Mouse (Mus musculus) kidney, embryonic 16.5 days (tissue): ENCODE measurements around the gene S100a2. TPM values are rescaled to one million over a fixed set of nuclear protein-coding genes. Genes with fewer than 3 reads are reported as not detected.

ENCODE experiments used
- ATAC-seq: fragments of 200-750 bp; cut with Nextera tagmentation; 2 replicates; pipeline ENCODE4 v1.8.0; 2017; ENCODE audit warnings: moderate TSS enrichment; ENCODE audit not compliant: low FRiP score, low TSS enrichment
- H3K27ac ChIP-seq: fragments of 300-500 bp; sonication (generic); 2 replicates; pipeline ENCODE4 v1.5.1; 2014; ENCODE audit warnings: low read length
- H3K27me3 ChIP-seq: fragments of 300-500 bp; sonication (generic); 2 replicates; pipeline ENCODE4 v1.6.1; 2014; ENCODE audit warnings: low read length, control low read depth, mixed read lengths; ENCODE audit not compliant: insufficient read depth
- H3K36me3 ChIP-seq: fragments of 300-500 bp; sonication (generic); 2 replicates; pipeline ENCODE4 v1.6.1; 2014; ENCODE audit warnings: low read length, control low read depth, mixed read lengths; ENCODE audit not compliant: insufficient read depth
- H3K4me1 ChIP-seq: fragments of 300-500 bp; sonication (generic); 2 replicates; pipeline ENCODE4 v1.6.1; 2014; ENCODE audit warnings: low read length, control low read depth, mixed read lengths; ENCODE audit not compliant: insufficient read depth
- H3K4me2 ChIP-seq: fragments of 300-500 bp; sonication (generic); replicated peaks from 2 replicates; pipeline ENCODE4 v1.6.1; 2014; ENCODE audit warnings: low read depth, low read length
- H3K4me3 ChIP-seq: fragments of 300-500 bp; sonication (generic); 2 replicates; pipeline ENCODE4 v1.5.1; 2014; ENCODE audit warnings: mild to moderate bottlenecking, low read length
- H3K9ac ChIP-seq: fragments of 300-500 bp; sonication (generic); replicated peaks from 2 replicates; pipeline ENCODE4 v1.6.1; 2014; ENCODE audit warnings: low read length
- H3K9me3 ChIP-seq: fragments of 300-500 bp; sonication (generic); 2 replicates; pipeline ENCODE4 v1.6.1; 2016; ENCODE audit warnings: low read length, control low read depth
- WGBS: fragments of 180-500 bp; shearing (Covaris S2); extraction: QIAGEN DNeasy Blood & Tissue Kit; methylation state at CpG from one replicate; pipeline ENCODE4 v1.1.7; 2014; 5-methylcytosine and 5-hydroxymethylcytosine counted together
- polyA plus RNA-seq: library from polyadenylated mRNA; unstranded; fragments of >200 nt; fragmentation: Nextera tagmentation; extraction: Ambion mirVana; gene quantifications from 2 replicates; pipeline ENCODE4 v1.2.1, GENCODE M21; 2015

S100a2 gene
- polyA plus RNA-seq, 1 experiment from 2014 or later, result not detected

GRCm38 (mm10) chr3:90587361-90588101, 2.5 kb upstream of the S100a2 start:
- no peaks in the 10 kb centered on the region for H3K9me3 ChIP-seq
- no peak for ATAC-seq

GRCm38 (mm10) chr3:90589390-90589789, 657 bp upstream of the S100a2 start:
- WGBS, result 72% methylated on average over 6 of the region's 6 CpGs
- H3K27me3 ChIP-seq, result no peaks in the 10 kb centered on the region
- no peak overlapping the region for H3K4me2 ChIP-seq
- no peak overlapping the region for H3K9ac ChIP-seq
- ATAC-seq, result no peak
- peaks cover 12% of the 10 kb centered on the region; the same call in 1 of the 2 replicates for H3K4me1 ChIP-seq
- H3K27ac ChIP-seq, result no peak overlapping the region
- H3K36me3 ChIP-seq, result no peaks in the 10 kb centered on the region
- H3K4me3 ChIP-seq, result no peak overlapping the region
- H3K9me3 ChIP-seq, result no peaks in the 10 kb centered on the region

More at GRCm38 (mm10) chr3:90587361-90588101, 2.5 kb upstream of the S100a2 start:
- Histone ChIP-seq H3K36me3 (no peaks in the 10 kb centered on the region), H3K27ac (peak overlapping the region; percentile 52), H3K4me2 (no peak overlapping the region), H3K9ac (no peak overlapping the region), H3K4me1 (peaks cover 12% of the 10 kb centered on the region; the same call in 1 of the 2 replicates), H3K27me3 (no peaks in the 10 kb centered on the region), H3K4me3 (no peak overlapping the region)
- WGBS, result 81% methylated on average over 14 of the region's 14 CpGs

GRCm38 (mm10) chr3:90594466-90594865, 4.4 kb downstream of the S100a2 start:
- ATAC-seq, result no peak

DNA sequence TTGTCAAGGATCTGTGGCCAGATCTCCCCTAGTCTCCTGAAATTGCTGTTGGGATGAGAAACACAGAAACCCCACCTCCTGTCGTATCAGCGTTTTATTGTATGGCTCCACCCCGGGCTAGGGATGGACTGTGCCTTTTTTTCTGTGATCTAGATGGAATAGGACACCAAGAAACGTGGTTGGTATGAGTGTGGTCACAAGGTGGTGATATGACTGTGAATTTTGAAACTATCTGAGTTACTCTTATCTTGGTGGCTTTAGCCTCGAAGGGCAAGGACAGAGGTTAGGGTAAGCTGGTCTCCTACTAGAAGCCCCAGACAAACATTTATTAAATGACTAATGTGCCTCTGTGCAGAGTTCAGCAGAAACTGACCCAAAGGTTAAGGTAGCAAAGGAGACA, 5.5 kb downstream of the S100a2 start:
- no peaks in the 10 kb centered on the region for H3K36me3 ChIP-seq

More at GRCm38 (mm10) chr3:90594466-90594865, 4.4 kb downstream of the S100a2 start:
- H3K36me3 ChIP-seq, result no peaks in the 10 kb centered on the region
- H3K4me2 ChIP-seq, result no peak overlapping the region
- H3K9me3 ChIP-seq, result no peaks in the 10 kb centered on the region
- no peak overlapping the region for H3K9ac ChIP-seq
- H3K4me1 ChIP-seq, result peaks cover 8% of the 10 kb centered on the region
- H3K27me3 ChIP-seq, result no peaks in the 10 kb centered on the region
- H3K4me3 ChIP-seq, result no peak overlapping the region
- no peak overlapping the region for H3K27ac ChIP-seq
- 33% methylated on average over 1 of the region's 1 CpGs for WGBS

GRCm38 (mm10) chr3:90596810-90597209, 6.8 kb downstream of the S100a2 start:
- Histone ChIP-seq H3K9me3 (no peaks in the 10 kb centered on the region), H3K4me1 (peaks cover 8% of the 10 kb centered on the region), H3K27me3 (no peaks in the 10 kb centered on the region), H3K4me3 (no peak overlapping the region), H3K9ac (no peak overlapping the region), H3K36me3 (no peaks in the 10 kb centered on the region), H3K27ac (no peak overlapping the region), H3K4me2 (no peak overlapping the region)
- 82% methylated on average over 6 of the region's 6 CpGs for WGBS
- ATAC-seq, result no peak

More for the DNA sequence above, 5.5 kb downstream of the S100a2 start:
- no peak overlapping the region for H3K9ac ChIP-seq
- no peak overlapping the region for H3K27ac ChIP-seq
- peaks cover 8% of the 10 kb centered on the region for H3K4me1 ChIP-seq
- H3K9me3 ChIP-seq, result no peaks in the 10 kb centered on the region
- no peaks in the 10 kb centered on the region for H3K27me3 ChIP-seq
- 69% methylated on average over 5 of the region's 5 CpGs for WGBS
- no peak overlapping the region for H3K4me3 ChIP-seq
- ATAC-seq, result no peak
- H3K4me2 ChIP-seq, result no peak overlapping the region

- H3K9me3 ChIP-seq, result no peaks in the 10 kb centered on the region
- 34% methylated on average over 6 of the region's 6 CpGs for WGBS
- H3K4me1 ChIP-seq, result peaks cover 8% of the 10 kb centered on the region
- H3K9ac ChIP-seq, result no peak overlapping the region
- no peaks in the 10 kb centered on the region for H3K36me3 ChIP-seq
- H3K4me2 ChIP-seq, result no peak overlapping the region
- H3K4me3 ChIP-seq, result no peak overlapping the region
- H3K27ac ChIP-seq, result no peak overlapping the region
- no peaks in the 10 kb centered on the region for H3K27me3 ChIP-seq
- no peak for ATAC-seq
Measured at GRCm38 (mm10) chr3:90597736-90598135, 7.7 kb downstream of the S100a2 start.

GRCm38 (mm10) chr3:90598212-90598611, 8.2 kb downstream of the S100a2 start:
- Histone ChIP-seq H3K4me1 (peaks cover 8% of the 10 kb centered on the region), H3K27me3 (no peaks in the 10 kb centered on the region), H3K4me3 (no peak overlapping the region), H3K9me3 (no peaks in the 10 kb centered on the region), H3K27ac (no peak overlapping the region), H3K4me2 (no peak overlapping the region), H3K9ac (no peak overlapping the region), H3K36me3 (no peaks in the 10 kb centered on the region)
- no peak for ATAC-seq
- 67% methylated on average over 4 of the region's 4 CpGs for WGBS

DNA sequence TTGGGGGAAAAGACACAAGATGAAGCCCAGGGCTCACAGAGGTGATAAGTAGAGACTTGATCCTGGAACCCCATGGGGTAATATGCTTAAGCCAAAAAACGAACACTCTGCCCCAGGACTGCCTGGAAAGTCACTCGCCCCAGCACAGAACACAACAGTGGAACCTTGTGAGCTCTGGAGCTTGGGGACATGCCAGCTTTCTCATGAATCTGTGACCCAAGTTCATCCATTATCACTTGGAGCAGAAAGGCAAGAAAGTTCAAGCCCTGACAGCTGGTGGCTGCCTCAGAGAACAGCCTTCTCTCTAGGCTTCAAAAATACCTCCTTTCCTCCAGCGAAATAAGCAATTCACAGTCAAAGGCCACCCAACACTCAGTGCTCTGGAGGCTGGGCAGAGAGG, 9.4 kb downstream of the S100a2 start:
- H3K27ac ChIP-seq, result no peak overlapping the region
- no peaks in the 10 kb centered on the region for H3K9me3 ChIP-seq
- no peaks in the 10 kb centered on the region for H3K27me3 ChIP-seq
- peaks cover 12% of the 10 kb centered on the region for H3K4me1 ChIP-seq
- H3K4me2 ChIP-seq, result no peak overlapping the region
- no peak overlapping the region for H3K9ac ChIP-seq
- H3K36me3 ChIP-seq, result no peaks in the 10 kb centered on the region
- no peak for ATAC-seq
- WGBS, result 69% methylated on average over 3 of the region's 3 CpGs
- no peak overlapping the region for H3K4me3 ChIP-seq

DNA sequence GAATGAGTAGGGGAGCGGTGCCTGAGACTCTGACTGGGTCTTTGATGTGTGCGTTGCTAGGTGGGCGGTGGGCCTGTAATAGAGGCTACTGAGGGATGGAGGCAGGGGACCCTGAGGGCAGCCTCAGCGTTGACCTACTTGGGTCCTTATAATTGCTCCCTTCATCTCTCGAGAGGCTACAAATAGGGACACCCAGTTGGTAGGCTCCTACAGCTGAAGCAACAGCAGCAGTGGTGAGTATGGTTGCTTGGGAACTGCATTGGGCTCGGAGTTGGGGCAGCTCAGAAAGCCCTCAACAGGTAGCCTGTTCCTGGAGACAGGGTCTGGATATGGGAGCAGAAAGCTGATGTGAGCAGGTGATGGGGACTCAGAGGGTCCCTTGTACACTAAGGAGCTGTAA, 10.0 kb downstream of the S100a2 start:
- WGBS, result 76% methylated on average over 6 of the region's 6 CpGs
- Histone ChIP-seq H3K4me3 (no peak overlapping the region), H3K36me3 (no peaks in the 10 kb centered on the region), H3K27me3 (no peaks in the 10 kb centered on the region), H3K9ac (no peak overlapping the region), H3K9me3 (no peaks in the 10 kb centered on the region), H3K27ac (no peak overlapping the region), H3K4me2 (no peak overlapping the region), H3K4me1 (peaks cover 18% of the 10 kb centered on the region)
- no peak for ATAC-seq

GRCm38 (mm10) chr3:90600458-90601195, 10.6 kb downstream of the S100a2 start:
- whole genome bisulfite sequencing, result 81% methylated on average over 8 of the region's 8 CpGs
- Histone ChIP-seq H3K4me3 (no peak overlapping the region), H3K9ac (no peak overlapping the region), H3K9me3 (no peaks in the 10 kb centered on the region), H3K36me3 (no peaks in the 10 kb centered on the region), H3K4me2 (no peak overlapping the region), H3K27me3 (no peaks in the 10 kb centered on the region), H3K4me1 (peaks cover 23% of the 10 kb centered on the region), H3K27ac (no peak overlapping the region)
- no peak for ATAC-seq
